Mouse (Mus musculus) thymus, postnatal 0 days (tissue): Measurements from ENCODE around the gene Tysnd1. TPM values are rescaled to one million over a fixed set of nuclear protein-coding genes. Genes with fewer than 3 reads are reported as not detected.

Experiments used
- DNase-seq: peaks from one replicate; pipeline ENCODE4 v3.0.0-alpha.2; 2015; ENCODE audit warnings: low spot score
- polyA plus RNA-seq: library from polyadenylated mRNA; unstranded; fragments of >200 nt; fragmentation: Nextera tagmentation; extraction: Ambion mirVana; gene quantifications from 2 replicates; pipeline ENCODE4 v1.2.1, GENCODE M21; 2015

Tysnd1 gene
- polyA plus RNA-seq, 1 experiment from 2014 or later: 26.0 TPM

- peak; percentile 98 for DNase-seq
Observed at GRCm38 (mm10) chr10:61680015-61680913, 15.1 kb upstream of the Tysnd1 start, which contains the start of gene Sar1a. Sar1a (plus strand) TSS chr10:61680299.

- DNase-seq: no peak
Observed at GRCm38 (mm10) chr10:61689405-61689804, 5.9 kb upstream of the Tysnd1 start.

- no peak for DNase-seq
Observed at GRCm38 (mm10) chr10:61693563-61693962, 1.8 kb upstream of the Tysnd1 start.

- DNase-seq: peak; percentile 56
Observed at GRCm38 (mm10) chr10:61695703-61696559, 617 bp downstream of the Tysnd1 start.

GRCm38 (mm10) chr10:61696560-61696823 lies 1.2 kb downstream of the Tysnd1 start:
- DNase-seq: no peak

GRCm38 (mm10) chr10:61697028-61697427 lies 1.7 kb downstream of the Tysnd1 start:
- no peak for DNase-seq

- no peak for DNase-seq
Observed at GRCm38 (mm10) chr10:61704663-61705062, 9.3 kb downstream of the Tysnd1 start.

- no peak for DNase-seq
Observed at GRCm38 (mm10) chr10:61706412-61707375, 11.4 kb downstream of the Tysnd1 start.

GRCm38 (mm10) chr10:61713601-61714000 lies 18.3 kb downstream of the Tysnd1 start:
- DNase-seq: no peak

GRCm38 (mm10) chr10:61714146-61714545 lies 18.8 kb downstream of the Tysnd1 start:
- DNase-seq: no peak

- peak; percentile 9 for DNase-seq
Observed at GRCm38 (mm10) chr10:61714771-61715461, 19.6 kb downstream of the Tysnd1 start, which contains the start of gene Aifm2. Aifm2 (plus strand) TSS chr10:61715263.

- no peak for DNase-seq
Observed at GRCm38 (mm10) chr10:61715462-61715837, 20.1 kb downstream of the Tysnd1 start.

GRCm38 (mm10) chr10:61715996-61716864 lies 20.9 kb downstream of the Tysnd1 start:
- no peak for DNase-seq

GRCm38 (mm10) chr10:61717406-61718296 lies 22.3 kb downstream of the Tysnd1 start:
- DNase-seq: no peak

GRCm38 (mm10) chr10:61720331-61720730 lies 25.0 kb downstream of the Tysnd1 start:
- no peak for DNase-seq

GRCm38 (mm10) chr10:61722215-61722614 lies 26.9 kb downstream of the Tysnd1 start:
- no peak for DNase-seq

GRCm38 (mm10) chr10:61723271-61723670 lies 28.0 kb downstream of the Tysnd1 start:
- no peak for DNase-seq

- no peak for DNase-seq
Observed at GRCm38 (mm10) chr10:61729181-61729580, 33.9 kb downstream of the Tysnd1 start.
